19 mouse cellular contexts compared by ENCODE assay signal in genomic region chr2:166579793-166580192, GRCm38 (mm10).
DNase-seq lines count a peak whose midpoint lies in the region; ATAC-seq and TF ChIP-seq lines count a peak whose summit lies in the region.
"Had no signal": no experiment of that assay in that cellular context is flagged by ENCODE, and none has a peak within 500 bp of the region (broad histone marks: within the 10 kb centered on the region; RNA-seq: fewer than 3 reads in every experiment).

No protein-coding gene starts in this region.

- peaks cover 7% of the 10 kb centered on the region; the same call in 1 of the 2 replicates for H3K36me3 ChIP-seq in kidney, embryonic 14.5 days (ENCODE audit: control insufficient read depth, insufficient read depth, low read length)
- 0 out of 2 replicates have a peak, but pooled peaks cover 9% of the 10 kb centered on the region for H3K36me3 ChIP-seq in kidney, postnatal 0 days (ENCODE audit: insufficient read depth, low read length)
- H3K36me3 ChIP-seq in kidney, embryonic 15.5 days = peaks cover 12% of the 10 kb centered on the region
- H3K36me3 ChIP-seq: G1E had no signal

- H3K9me3 ChIP-seq in kidney, embryonic 14.5 days (ENCODE audit: control insufficient read depth, low read length) = no peaks in the 10 kb centered on the region
- no peaks in the 10 kb centered on the region for H3K9me3 ChIP-seq in kidney, postnatal 0 days (replicated peaks; ENCODE audit: low read length)
- no peaks in the 10 kb centered on the region for H3K9me3 ChIP-seq in kidney, embryonic 15.5 days (replicated peaks)

- ATAC-seq in kidney, embryonic 14.5 days (ENCODE audit: low FRiP score, low TSS enrichment) = peak; percentile 56; the same call in 1 of the 2 replicates
- ATAC-seq in kidney, postnatal 0 days (replicated peaks; ENCODE audit: low FRiP score, low read depth) = no peak
- ATAC-seq in kidney, embryonic 15.5 days (replicated peaks; ENCODE audit: low FRiP score) = no peak
- ATAC-seq: activated CD4-positive, CD25-positive, alpha-beta regulatory T cell, adult 4 months; CD4-positive, CD25-positive, alpha-beta regulatory T cell, adult 4 months; Patski had no signal

- H3K4me1 ChIP-seq in kidney, embryonic 14.5 days (ENCODE audit: control insufficient read depth, insufficient read depth, low read length) = no peaks in the 10 kb centered on the region; the same call in 1 of the 2 replicates
- no peaks in the 10 kb centered on the region for H3K4me1 ChIP-seq in kidney, postnatal 0 days (replicated peaks; ENCODE audit: insufficient read depth, low read length)
- peaks cover 13% of the 10 kb centered on the region for H3K4me1 ChIP-seq in kidney, embryonic 15.5 days

- 41% methylated on average over 5 of the region's 5 CpGs for WGBS in kidney, embryonic 14.5 days
- 54% methylated on average over 5 of the region's 5 CpGs for WGBS in kidney, postnatal 0 days
- WGBS in kidney, embryonic 15.5 days = 50% methylated on average over 5 of the region's 5 CpGs

- no peak overlapping the region for H3K4me3 ChIP-seq in kidney, embryonic 14.5 days (ENCODE audit: low read length)
- H3K4me3 ChIP-seq in kidney, postnatal 0 days (replicated peaks; ENCODE audit: low read depth, low read length) = no peak overlapping the region
- no peak overlapping the region for H3K4me3 ChIP-seq in kidney, embryonic 15.5 days (replicated peaks)

- no peak for TF ChIP-seq CTCF in kidney, postnatal 0 days (IDR thresholded peaks at IDR 0.05; ENCODE audit: low read depth)

- no peak overlapping the region for H3K9ac ChIP-seq in kidney, embryonic 14.5 days (ENCODE audit: low read depth, low read length)
- no peak overlapping the region for H3K9ac ChIP-seq in kidney, postnatal 0 days (ENCODE audit: low read depth, low read length)
- H3K9ac ChIP-seq in kidney, embryonic 15.5 days = no peak overlapping the region

- DNase-seq in kidney, postnatal 25 days = no peak
- peak; percentile 55 for DNase-seq in kidney, postnatal 0 days (ENCODE audit: low spot score)
- DNase-seq: adrenal gland, adult 2 months; adrenal gland, adult 8-10 months; adrenal gland, postnatal 10 days; adrenal gland, postnatal 14 days; adrenal gland, postnatal 25 days; adrenal gland, postnatal 36 days; B cell, adult 2 months; cerebellum, adult 11 months; cerebellum, adult 11-12 months; cerebellum, adult 18-20 months had no signal

- H3K4me2 ChIP-seq in kidney, embryonic 14.5 days (replicated peaks; ENCODE audit: low read depth, low read length) = no peak overlapping the region
- H3K4me2 ChIP-seq in kidney, postnatal 0 days (ENCODE audit: low read length) = no peak overlapping the region
- no peak overlapping the region for H3K4me2 ChIP-seq in kidney, embryonic 15.5 days

- no peaks in the 10 kb centered on the region for H3K27me3 ChIP-seq in kidney, embryonic 14.5 days (ENCODE audit: control insufficient read depth, insufficient read depth, low read length)
- no peaks in the 10 kb centered on the region for H3K27me3 ChIP-seq in kidney, postnatal 0 days (ENCODE audit: insufficient read depth, low read length)
- no peaks in the 10 kb centered on the region for H3K27me3 ChIP-seq in kidney, embryonic 15.5 days
- H3K27me3 ChIP-seq: CH12.LX, Patski had no signal

- no peak overlapping the region for H3K27ac ChIP-seq in kidney, embryonic 14.5 days (ENCODE audit: low read depth, low read length)
- H3K27ac ChIP-seq in kidney, postnatal 0 days = no peak overlapping the region
- no peak overlapping the region for H3K27ac ChIP-seq in kidney, embryonic 15.5 days
